Mouse (Mus musculus): ENCODE results near the gene Spata31d1b. TPM values are rescaled to one million over a fixed set of nuclear protein-coding genes. Genes with fewer than 3 reads are reported as not detected.

Gene Spata31d1b
- total RNA-seq, 2 experiments from 2014 or later = not detected

- no peak for DNase-seq (ENCODE audit: low spot score)
Observed at GRCm38 (mm10) chr13:59746164-59746563, 34.1 kb downstream of the Spata31d1b start.

GRCm38 (mm10) chr13:59746711-59747110 is 34.6 kb downstream of the Spata31d1b start, which contains the start of gene 1700014D04Rik:
Gene 1700014D04Rik, minus strand, starts transcription at chr13:59746752.
- no peak for DNase-seq (ENCODE audit: low spot score)

GRCm38 (mm10) chr13:59750310-59750709 is 38.2 kb downstream of the Spata31d1b start:
- no peak for DNase-seq (ENCODE audit: low spot score)

- DNase-seq (ENCODE audit: low spot score) = no peak
Observed at GRCm38 (mm10) chr13:59756906-59757305, 44.8 kb downstream of the Spata31d1b start.

GRCm38 (mm10) chr13:59762791-59763190 is 50.7 kb downstream of the Spata31d1b start:
- no peak for DNase-seq (ENCODE audit: low spot score)

GRCm38 (mm10) chr13:59766786-59767515 is 54.9 kb downstream of the Spata31d1b start:
- no peak for DNase-seq (ENCODE audit: low spot score)

- DNase-seq (ENCODE audit: low spot score) = no peak
Observed at GRCm38 (mm10) chr13:59768531-59768930, 56.4 kb downstream of the Spata31d1b start.

Other genes with a start within 250 kb of the Spata31d1b start
- 10 to 100 TPM; 63.3 to 69.8 TPM for gene Agtpbp1, start 127.1 kb upstream of the Spata31d1b start, total RNA-seq (2021)
- 10 to 100 TPM; 24.8 to 28.6 TPM for gene Naa35, start 127.0 kb upstream of the Spata31d1b start, total RNA-seq (2021)
- 1 to 10 TPM; 5.7 to 7.5 TPM for gene Golm1, start 36.5 kb upstream of the Spata31d1b start, total RNA-seq (2021)
- not detected for gene 4921517D22Rik, start 18.2 kb upstream of the Spata31d1b start, total RNA-seq (2021)
- gene Spata31d1a, start 2.0 kb upstream of the Spata31d1b start, total RNA-seq (2021) = not detected
- gene Spata31d1d, start 19.5 kb downstream of the Spata31d1b start, total RNA-seq (2021) = not detected
- gene 1700014D04Rik, start 34.5 kb downstream of the Spata31d1b start, total RNA-seq (2021) = not detected
- 100 to 1,000 TPM; 172 to 190 TPM for gene Isca1, start 57.5 kb downstream of the Spata31d1b start, total RNA-seq (2021)
- not detected for gene Gm49354, start 70.0 kb downstream of the Spata31d1b start, total RNA-seq (2021)
- gene Tut7, start 110.9 kb downstream of the Spata31d1b start, total RNA-seq (2021) = 10 to 100 TPM; 36.7 to 38.5 TPM